Mouse (Mus musculus): ENCODE measurements around the gene Pard6b.

GRCm38 (mm10) chr2:168137161-168137560 is 56.4 kb downstream of the Pard6b start:
- TF ChIP-seq EP300 (IDR thresholded peaks at IDR 0.05) = no peak
- no peak for TF ChIP-seq CTCF (IDR thresholded peaks at IDR 0.05)
